Mouse (Mus musculus) layer of hippocampus, postnatal 36 days (tissue): Measurements from ENCODE around the gene Clca4b. TPM values are rescaled to one million over a fixed set of nuclear protein-coding genes. Genes with fewer than 3 reads are reported as not detected.
"Not testable (repeated sequence)": the region's sequence is repeated elsewhere in the genome, so short reads cannot be mapped to it uniquely, and the experiment has no call there.

Source experiments
- DNase-seq, 2 experiments: peaks; one replicate each; pipeline ENCODE4 v3.0.0; 2022
- total RNA-seq, 2 experiments: library from RNA; stranded (reverse); gene quantifications; 2 replicates each; pipeline ENCODE4 v1.2.3; 2021

The Clca4b gene
- not detected for total RNA-seq

DNA sequence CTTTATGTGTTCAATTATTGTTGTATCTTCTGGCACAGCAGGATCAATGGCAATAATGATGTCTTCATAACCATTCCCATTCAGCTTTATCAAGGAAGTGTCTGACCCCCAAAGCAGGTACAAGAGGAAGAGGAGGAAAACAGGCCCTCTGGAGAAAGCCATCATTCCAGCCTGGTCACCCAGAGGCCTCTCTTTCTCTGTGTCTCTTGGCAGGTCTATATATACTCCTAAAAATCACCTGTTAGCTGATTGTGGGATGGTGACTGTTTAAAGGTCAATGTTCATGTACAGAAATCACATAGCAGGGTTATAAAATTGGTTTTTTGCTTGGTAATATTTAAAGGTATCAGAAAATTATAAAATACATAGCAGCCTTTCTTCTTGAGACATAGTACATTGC, at the start of gene Clca4b:
Gene Clca4b (minus strand): TSS at position 195 of the 400 bp plus-strand sequence.
- DNase-seq, result no peak

DNA sequence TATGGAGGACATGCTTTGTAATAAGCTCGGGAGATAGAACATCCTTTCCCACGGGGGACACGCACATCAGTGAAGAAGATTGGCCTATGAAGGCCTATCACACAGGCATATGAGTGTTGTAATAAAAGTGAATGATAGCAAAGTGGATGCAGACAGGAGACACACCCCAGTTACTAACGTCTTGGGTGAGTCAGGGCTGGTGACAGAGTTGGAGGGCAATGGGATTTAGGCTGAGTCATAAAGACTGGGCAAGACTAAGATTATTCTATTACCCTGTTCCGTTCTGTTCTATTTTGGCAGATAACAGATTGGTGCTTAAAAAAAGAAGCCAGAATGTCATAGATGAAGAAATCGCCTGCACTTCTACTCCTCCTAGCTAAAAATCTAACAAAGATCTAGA, 48.2 kb upstream of the Clca4b start:
- DNase-seq, result no peak

DNA sequence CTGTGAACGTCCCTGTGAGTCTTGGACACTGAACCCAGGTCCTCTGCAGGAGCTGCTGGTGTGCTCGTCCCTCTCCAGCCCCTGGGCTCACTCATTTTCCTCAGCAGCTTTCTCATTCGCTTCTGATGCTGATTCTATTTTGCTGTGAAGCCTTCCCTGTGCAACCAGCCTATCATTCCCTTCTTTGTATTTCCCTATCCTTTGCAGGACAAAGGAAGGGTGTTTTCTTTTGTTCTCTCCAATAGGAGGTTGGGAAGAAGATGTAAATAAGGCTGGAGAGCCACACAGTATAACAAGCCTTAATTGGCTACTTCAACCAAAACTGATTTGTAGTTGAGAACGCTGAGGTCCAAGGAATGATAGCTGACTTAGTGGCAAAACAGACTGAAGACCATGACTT, 45.3 kb upstream of the Clca4b start:
- DNase-seq, result no peak

DNA sequence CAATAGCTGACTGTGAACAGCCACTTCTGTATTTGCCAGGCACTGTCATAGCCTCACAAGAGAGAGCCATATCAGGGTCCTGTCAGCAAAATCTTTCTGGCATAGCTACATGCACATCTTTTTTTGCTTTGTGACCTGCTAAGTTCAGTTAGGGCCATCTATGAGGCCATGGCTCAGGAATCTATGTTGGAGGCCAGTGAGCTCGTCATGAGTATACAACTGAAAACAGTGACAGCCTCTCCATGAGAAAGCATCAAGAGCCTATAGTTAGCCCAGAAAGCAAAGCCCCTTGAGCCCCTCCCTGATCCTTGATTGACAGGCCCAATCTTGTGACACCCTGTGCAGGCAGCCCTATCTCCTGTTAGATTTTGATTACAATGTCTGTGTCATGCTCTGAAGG, 43.8 kb upstream of the Clca4b start:
- DNase-seq, result no peak

DNA sequence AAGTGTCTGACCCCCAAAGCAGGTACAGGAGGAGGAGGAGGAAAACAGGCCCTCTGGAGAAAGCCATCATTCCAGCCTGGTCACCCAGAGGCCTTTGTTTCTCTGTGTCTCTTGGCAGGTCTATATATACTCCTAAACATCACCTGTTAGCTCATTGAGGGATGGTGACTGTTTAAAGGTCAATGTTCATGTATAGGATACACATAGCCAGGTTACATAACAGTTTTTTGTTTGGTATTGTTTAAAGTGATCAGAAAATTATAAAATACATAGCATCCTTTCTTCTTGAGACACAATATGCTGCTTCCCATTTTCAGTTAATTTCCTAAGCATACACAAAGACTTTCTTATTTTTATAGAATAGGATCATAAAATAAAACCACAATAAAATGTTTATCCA, 42.6 kb upstream of the Clca4b start, which contains the start of gene Clca4a:
Gene Clca4a (minus strand): TSS at position 101 of the 400 bp plus-strand sequence.
- no peak for DNase-seq

DNA sequence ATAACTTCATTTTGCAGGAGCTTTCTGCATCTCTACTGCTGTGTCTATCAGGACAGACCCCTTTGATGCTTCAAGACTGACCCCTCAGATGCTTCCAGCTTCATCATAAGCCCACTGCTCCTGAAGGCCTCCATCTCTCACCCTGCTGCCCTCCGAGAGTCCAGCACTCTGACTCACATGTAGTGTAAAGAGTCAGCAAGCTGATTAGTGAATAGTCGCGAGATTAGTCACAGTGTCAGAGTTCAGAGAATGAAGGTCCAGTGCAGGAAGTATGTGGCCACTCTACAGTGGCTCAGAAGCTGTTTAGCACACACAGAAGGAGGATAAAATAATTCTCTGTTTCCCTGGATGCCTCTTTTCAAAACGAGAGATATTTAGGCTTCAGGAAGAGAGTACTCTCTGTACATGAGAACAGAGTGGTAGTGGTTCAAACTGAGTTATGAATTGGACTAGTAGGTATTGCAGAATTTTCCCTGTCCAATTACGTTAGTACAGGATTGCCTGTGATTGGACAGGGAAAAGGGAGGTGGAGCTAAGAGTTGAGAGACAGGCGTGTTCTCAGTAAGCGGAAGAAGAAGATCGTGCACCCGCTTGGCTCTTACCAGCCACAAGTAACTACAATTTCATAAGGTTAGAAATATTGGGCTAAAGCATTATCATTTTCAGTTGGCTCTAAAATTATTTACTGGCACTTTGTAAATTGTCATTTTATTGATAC, 39.4 kb upstream of the Clca4b start:
- no peak for DNase-seq

DNA sequence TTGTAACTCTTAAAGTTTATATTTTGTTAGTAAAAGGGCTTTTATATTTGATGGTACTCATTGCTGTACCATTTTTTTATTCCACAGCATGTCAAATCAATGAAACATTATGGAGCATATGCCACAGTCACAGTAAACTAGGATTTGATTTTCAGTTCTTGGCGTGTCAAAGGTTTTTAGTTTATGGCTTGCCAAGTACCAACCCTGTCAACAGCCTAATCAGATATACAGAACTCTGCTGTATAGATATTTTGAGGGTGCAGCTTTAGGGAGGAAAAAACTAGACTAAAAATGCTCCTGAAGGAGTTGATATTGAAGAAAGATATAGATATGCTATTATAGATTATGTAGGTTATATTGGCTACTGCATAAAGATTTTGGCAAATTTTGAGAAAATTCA, 37.4 kb upstream of the Clca4b start:
- no peak for DNase-seq

DNA sequence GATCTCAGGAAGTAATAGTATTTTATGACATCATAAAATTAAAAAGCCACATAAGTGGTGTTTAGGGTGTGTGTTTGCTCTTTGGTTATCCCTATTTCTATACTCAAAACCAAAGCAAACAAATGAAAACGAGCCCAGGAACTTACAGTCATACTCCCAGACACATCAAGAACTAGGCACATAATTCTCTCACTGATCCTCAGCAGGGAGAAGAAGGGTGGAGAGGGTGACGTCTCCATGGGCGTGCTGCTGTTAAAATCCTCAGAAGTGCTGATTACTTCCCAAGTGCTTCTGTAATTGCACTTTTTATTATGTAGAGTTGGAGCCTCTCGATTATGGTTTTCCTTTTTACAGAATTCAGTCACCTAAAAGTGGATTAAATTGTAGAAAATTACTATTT, 33.7 kb upstream of the Clca4b start:
- no peak for DNase-seq

DNA sequence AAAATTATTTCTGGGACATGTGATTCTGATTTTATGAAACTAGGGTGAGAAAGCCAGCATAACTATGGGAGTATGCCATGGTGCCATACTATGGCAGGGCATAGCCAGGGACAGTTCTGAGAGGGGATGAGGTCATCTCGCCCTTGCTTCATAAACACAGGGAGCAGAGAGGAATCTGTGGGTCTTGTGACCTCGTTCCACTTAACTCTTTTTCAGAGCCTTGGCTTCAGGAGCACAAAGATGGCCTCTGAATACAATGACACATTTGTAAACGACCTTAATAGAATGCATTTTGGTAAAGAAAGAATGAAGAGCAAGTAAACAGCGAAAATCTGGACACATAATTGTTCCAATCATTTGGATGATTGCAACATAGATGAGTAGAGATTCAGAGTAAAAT, 18.5 kb upstream of the Clca4b start:
- DNase-seq, result no peak

DNA sequence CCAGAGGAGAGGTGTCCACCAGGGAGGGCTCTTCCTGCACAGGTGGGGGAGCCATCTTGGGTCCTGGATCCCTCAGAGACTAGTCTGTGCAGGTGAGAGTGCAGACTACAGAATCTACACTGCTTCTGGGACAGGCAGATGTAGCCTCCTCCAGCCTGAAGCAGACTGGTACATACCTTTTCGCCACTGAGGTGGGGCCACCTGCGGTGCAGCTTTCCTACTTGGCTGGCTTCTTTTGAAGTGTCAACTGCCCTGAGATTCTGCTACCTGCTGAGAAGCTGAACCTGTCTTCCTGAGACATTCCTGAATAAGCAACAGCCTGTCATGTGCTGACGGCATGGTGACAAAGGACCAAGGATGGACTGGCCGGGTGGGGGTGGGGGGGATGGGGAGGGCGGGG, 15.0 kb upstream of the Clca4b start:
- DNase-seq, result not testable (repeated sequence)

DNA sequence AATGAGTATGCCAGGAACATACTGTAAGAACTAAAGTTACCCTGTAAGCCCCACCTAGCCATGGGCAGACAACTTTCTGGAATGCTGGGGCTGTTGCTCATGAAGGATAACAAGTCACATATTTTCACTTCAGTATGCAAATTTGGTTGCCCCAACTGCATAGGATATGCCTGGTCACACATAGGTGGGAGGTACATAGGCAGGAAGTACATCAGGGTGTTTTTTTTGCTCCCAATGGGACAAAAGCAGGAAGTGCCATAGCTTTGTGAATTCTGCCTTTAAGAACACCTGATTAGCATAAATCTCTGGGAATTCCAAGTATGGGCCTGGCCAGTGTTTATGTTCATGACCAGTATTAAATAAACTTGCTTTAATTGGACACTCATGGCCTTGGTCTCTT, 1.3 kb upstream of the Clca4b start:
- not testable (repeated sequence) for DNase-seq

DNA sequence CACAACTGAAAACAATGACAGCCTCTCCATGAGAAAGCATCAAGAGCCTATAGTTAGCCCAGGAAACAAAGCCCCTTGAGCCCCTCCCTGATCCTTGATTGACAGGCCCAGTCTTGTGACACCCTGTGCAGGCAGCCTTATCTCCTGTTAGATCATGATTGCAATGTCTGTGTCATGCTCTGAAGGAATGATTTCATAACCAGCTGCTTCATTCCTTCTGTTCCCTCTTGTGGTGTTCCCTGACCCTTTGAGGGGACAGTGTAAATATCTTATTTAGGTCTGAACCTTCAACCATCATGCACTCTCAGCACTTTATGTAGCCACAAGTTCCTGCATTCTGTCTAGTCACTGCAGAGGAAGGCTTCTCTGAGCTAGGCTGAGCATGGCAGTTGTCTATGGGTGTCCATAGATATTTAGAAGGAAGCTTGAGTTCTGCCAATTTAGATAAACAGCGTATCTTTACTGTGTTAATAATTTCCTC, 722 bp upstream of the Clca4b start:
- no peak for DNase-seq

DNA sequence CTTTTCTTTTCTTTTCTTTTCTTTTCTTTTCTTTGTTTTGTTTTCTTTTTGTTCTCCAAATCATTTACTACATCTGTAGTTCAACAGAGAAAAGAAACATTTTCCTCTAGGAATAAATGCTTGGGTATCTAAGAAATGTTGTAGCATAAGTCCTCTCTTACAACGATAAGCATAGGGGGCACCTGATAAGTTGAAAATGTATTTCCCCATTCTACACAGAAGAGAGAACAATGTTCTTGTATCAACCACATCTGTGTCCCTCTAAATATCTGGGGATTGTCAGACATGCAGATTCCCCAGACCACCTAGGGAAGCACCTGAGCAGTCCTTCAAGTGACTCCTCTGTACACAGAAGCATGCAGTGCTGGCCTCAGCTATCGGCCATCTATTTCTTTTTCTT, 18.3 kb downstream of the Clca4b start:
- no peak for DNase-seq

DNA sequence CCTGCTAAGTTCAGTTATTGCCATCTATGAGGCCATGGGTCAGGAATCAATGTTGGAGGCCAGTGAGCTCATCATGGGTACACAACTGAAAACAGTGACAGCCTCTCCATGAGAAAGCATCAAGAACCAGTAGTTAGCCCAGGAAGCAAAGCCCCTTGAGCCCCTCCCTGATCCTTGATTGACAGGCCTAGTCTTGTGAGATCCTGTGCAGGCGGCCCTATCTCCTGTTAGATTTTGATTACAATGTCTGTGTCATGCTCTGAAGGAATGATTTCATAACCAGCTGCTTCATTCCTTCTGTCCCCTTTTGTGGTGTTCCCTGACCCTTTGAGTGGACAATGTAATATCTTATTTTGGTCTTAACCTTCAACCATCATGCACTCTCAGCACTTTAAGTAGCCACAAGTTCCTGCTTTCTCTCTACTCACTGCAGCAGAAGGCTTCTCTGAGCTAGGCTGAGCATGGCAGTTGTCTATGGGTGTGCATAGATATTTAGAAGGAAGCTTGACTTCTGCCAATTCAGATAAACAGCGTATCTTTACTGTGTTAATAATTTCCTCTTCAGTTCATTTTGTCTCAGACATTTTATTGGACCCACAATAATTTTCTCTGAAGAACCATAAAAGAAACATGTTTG, 35.2 kb downstream of the Clca4b start:
- no peak for DNase-seq

DNA sequence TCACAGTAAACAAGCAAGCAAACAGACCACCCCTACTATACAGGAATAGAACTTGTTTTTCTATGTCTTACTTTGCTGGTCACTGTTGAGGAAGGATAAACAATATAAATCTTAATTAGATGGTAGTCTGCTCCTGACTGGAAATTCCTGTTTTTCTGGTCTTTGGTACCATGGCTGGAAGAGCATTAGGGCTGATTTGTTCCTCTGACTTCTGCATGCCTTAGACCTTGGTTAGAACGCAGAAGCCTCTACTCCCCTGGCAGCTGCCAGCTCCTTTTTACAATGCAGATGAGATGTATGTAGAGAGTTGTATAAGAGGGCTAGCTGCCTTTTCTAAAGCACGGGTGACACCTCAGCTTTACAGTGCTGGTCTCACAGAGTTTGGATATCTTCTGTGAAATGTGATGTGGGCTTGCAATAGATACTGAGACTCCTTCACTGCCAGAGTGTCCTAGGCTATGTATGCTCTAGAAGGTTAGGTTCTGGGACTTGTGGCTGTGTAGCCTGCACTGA, 42.0 kb downstream of the Clca4b start:
- no peak for DNase-seq

DNA sequence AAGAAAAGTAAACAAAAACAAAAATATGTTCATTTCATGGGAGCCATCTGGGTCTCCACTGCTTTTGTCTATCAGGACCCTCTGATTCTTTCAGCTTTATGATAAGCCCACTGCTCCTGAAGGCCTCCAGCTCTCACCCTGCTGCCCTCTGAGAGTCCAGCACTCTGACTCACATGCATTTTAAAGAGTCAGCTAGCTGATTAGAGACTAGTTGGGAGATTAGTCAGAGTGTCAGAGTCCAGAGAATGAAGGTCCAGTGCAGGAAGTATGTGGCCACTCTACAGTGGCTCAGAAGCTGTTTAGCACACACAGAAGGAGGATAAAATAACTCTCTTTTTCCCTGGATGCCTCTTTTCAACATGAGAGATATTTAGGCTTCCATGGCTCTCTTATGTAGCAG, 45.4 kb downstream of the Clca4b start:
- DNase-seq, result no peak

DNA sequence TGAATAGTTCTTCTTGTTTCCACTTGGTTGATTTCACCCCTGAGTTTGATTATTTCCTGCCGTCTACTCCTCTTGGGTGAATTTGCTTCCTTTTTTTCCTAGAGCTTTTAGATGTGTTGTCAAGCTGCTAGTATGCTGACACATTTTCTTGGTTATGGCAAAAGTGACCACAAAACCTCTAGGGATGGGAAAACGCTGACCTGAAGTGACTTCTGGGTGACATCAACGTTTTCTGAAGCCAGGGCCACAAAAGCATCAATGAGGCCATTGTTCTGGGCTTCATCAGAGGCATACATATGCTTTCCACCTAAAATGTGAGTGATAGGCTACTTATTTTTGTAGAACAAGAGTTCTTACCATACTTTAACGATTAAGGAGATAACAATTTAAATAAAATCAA, 60.3 kb downstream of the Clca4b start:
- not testable (repeated sequence) for DNase-seq

Other genes starting within 250 kb of the Clca4b start
- gene Sh3glb1, start 212.2 kb downstream of the Clca4b start, total RNA-seq, result 10 to 100 TPM; 61.6 to 63.1 TPM
- gene Clca3a1, start 171.6 kb downstream of the Clca4b start, total RNA-seq, result under 1 TPM in 1 of 2 experiments, not detected in 1; 0.10 TPM
- gene Clca3a2, start 113.0 kb downstream of the Clca4b start, total RNA-seq, result not detected
- gene Clca3b, start 83.2 kb downstream of the Clca4b start, total RNA-seq, result not detected
- not detected for gene Clca4a, start 42.5 kb upstream of the Clca4b start, total RNA-seq
- not detected for gene Clca1, start 100.2 kb upstream of the Clca4b start, total RNA-seq
- not detected for gene Clca2, start 166.9 kb upstream of the Clca4b start, total RNA-seq
- gene Odf2l, start 186.1 kb upstream of the Clca4b start, total RNA-seq, result 10 to 100 TPM; 24.3 to 26.2 TPM